Mouse (Mus musculus): ENCODE measurements around the gene Preb.

GRCm38 (mm10) chr5:30950451-30950850 is 9.7 kb downstream of the Preb start:
- TF ChIP-seq CTCF (IDR thresholded peaks at IDR 0.05; ENCODE audit: low read depth) (no peak), EP300 (optimal IDR thresholded peaks at IDR 0.05) (no peak)
